Comparison of ENCODE assay signal across 26 mouse cellular contexts in genomic region chr3:21045981-21046380, GRCm38 (mm10).
DNase-seq lines count a peak whose midpoint lies in the region; ATAC-seq and TF ChIP-seq lines count a peak whose summit lies in the region.
"Had no signal": no experiment of that assay in that cellular context is flagged by ENCODE, and none has a peak within 500 bp of the region (broad histone marks: within the 10 kb centered on the region; RNA-seq: fewer than 3 reads in every experiment).

No protein-coding gene starts in this region.

- peak; percentile 98 for ATAC-seq in frontal cortex, adult (ENCODE audit: low TSS enrichment)
- ATAC-seq: activated CD4-positive, CD25-positive, alpha-beta regulatory T cell, adult 4 months; forebrain, embryonic 14.5 days; forebrain, postnatal 0 days; hindbrain, postnatal 0 days; inflammation-experienced regulatory T-cells, adult 6 months; intestine, embryonic 16.5 days had no signal

- peak overlapping the region; percentile 44; the same call in 1 of the 2 replicates for H3K27ac ChIP-seq in left cerebral cortex, adult 2 months
- H3K27ac ChIP-seq: embryonic facial prominence, embryonic 12.5 days; embryonic facial prominence, embryonic 15.5 days; heart, adult 2 months; heart, embryonic 10.5 days; heart, embryonic 13.5 days; hindbrain, embryonic 14.5 days; hindbrain, postnatal 0 days had no signal

- DNase-seq in frontal cortex, postnatal 25 days (ENCODE audit: low spot score in 2 of 2), result no peak
- no peak for DNase-seq in left cerebral cortex, adult 2 months (ENCODE audit: extremely low spot score in 1 of 2, low spot score in 2 of 2)
- DNase-seq in left cerebral cortex, postnatal 10 days (ENCODE audit: extremely low spot score in 1 of 2, low spot score in 2 of 2), result no peak
- DNase-seq in left cerebral cortex, adult 9 months (ENCODE audit: low spot score in 2 of 2), result peak; percentile 28 to 33
- no peak for DNase-seq in adrenal gland, adult 18-20 months (ENCODE audit: low spot score in 2 of 2)
- DNase-seq: adrenal gland, adult 2 months; adrenal gland, postnatal 14 days; cerebellum, adult 18-20 months; cerebellum, adult 9-11 months; cerebellum, postnatal 25 days; forebrain, postnatal 0 days; gastrocnemius, postnatal 25 days; heart, adult 2 months; heart, postnatal 14 days; heart, postnatal 4 days had no signal

- intact Hi-C loops in left cerebral cortex, adult 2 months (cut with DNase I), result loop anchor here (2.0 kb wide), 1 partner anchor 19 kb away; no protein-coding TSS in a partner anchor
- intact Hi-C loops in left cerebral cortex, postnatal 10 days (cut with DNase I), result no loop called here

- no peak for TF ChIP-seq CTCF in left cerebral cortex, adult 2 months (IDR thresholded peaks at IDR 0.05)

- no peak overlapping the region for H3K4me3 ChIP-seq in left cerebral cortex, adult 2 months
- H3K4me3 ChIP-seq: embryonic facial prominence, embryonic 12.5 days; embryonic facial prominence, embryonic 15.5 days; heart, adult 2 months; heart, embryonic 10.5 days; heart, embryonic 13.5 days had no signal

Comparison
In these comparisons a context has a peak if more than half of its experiments do, and no peak if none do; other contexts are left out.
1. DNase-seq: peak in left cerebral cortex, adult 9 months (2 of 2); none in frontal cortex, postnatal 25 days (0 of 2), left cerebral cortex, adult 2 months (0 of 2), left cerebral cortex, postnatal 10 days (0 of 2) and adrenal gland, adult 18-20 months (0 of 2).